Mouse (Mus musculus): ENCODE results near the gene Hils1. TPM values are rescaled to one million over a fixed set of nuclear protein-coding genes. Genes with fewer than 3 reads are reported as not detected.

The Hils1 gene
- polyA plus RNA-seq, 1 experiment: not detected

GRCm38 (mm10) chr11:94991641-94992479 lies 24.5 kb downstream of the Hils1 start:
- Histone ChIP-seq H3K79me2 (ENCODE audit: control insufficient read depth, insufficient read depth) (peaks cover 61% of the 10 kb centered on the region), H3K79me3 (ENCODE audit: low read depth) (peaks cover 41% of the 10 kb centered on the region), H3K36me3 (ENCODE audit: control insufficient read depth, insufficient read depth) (peaks cover 27% of the 10 kb centered on the region), H3K4me3 (ENCODE audit: insufficient read depth, poor library complexity, severe bottlenecking) (peak overlapping the region; percentile 79), H3K27me3 (ENCODE audit: control insufficient read depth, insufficient read depth, insufficient read length) (no peaks in the 10 kb centered on the region), H3ac (ENCODE audit: control insufficient read depth, insufficient read length, low read depth) (peak overlapping the region; percentile 66)
- TF ChIP-seq MYOD1 (IDR thresholded peaks at IDR 0.05; ENCODE audit: control insufficient read depth, insufficient read length, low read depth) (no peak), MAX (IDR thresholded peaks at IDR 0.05) (peak; percentile 10)

- Histone ChIP-seq H3K4me3 (ENCODE audit: insufficient read depth, poor library complexity, severe bottlenecking) (peak overlapping the region; percentile 79), H3K79me3 (ENCODE audit: low read depth) (peaks cover 41% of the 10 kb centered on the region), H3ac (ENCODE audit: control insufficient read depth, insufficient read length, low read depth) (peak overlapping the region; percentile 66), H3K79me2 (ENCODE audit: control insufficient read depth, insufficient read depth) (peaks cover 62% of the 10 kb centered on the region), H3K36me3 (ENCODE audit: control insufficient read depth, insufficient read depth) (peaks cover 31% of the 10 kb centered on the region), H3K27me3 (ENCODE audit: control insufficient read depth, insufficient read depth, insufficient read length) (no peaks in the 10 kb centered on the region)
- no peak for TF ChIP-seq CTCF (IDR thresholded peaks at IDR 0.05; ENCODE audit: control insufficient read depth, insufficient read depth, insufficient read length)
- no peak for TF ChIP-seq MYOG (IDR thresholded peaks at IDR 0.05; ENCODE audit: control insufficient read depth, extremely low read depth, insufficient read length)
- no peak for TF ChIP-seq FOSL1 (IDR thresholded peaks at IDR 0.05; ENCODE audit: insufficient read depth, low read length, poor library complexity, severe bottlenecking)
- TF ChIP-seq CEBPB (IDR thresholded peaks at IDR 0.05; ENCODE audit: low read depth): no peak
- TF ChIP-seq MYOD1 (IDR thresholded peaks at IDR 0.05; ENCODE audit: control insufficient read depth, insufficient read length, low read depth): no peak
- TF ChIP-seq MAX (IDR thresholded peaks at IDR 0.05): no peak
- no peak for TF ChIP-seq USF1 (IDR thresholded peaks at IDR 0.05; ENCODE audit: low read depth)
Measured at GRCm38 (mm10) chr11:94992480-94992753, 25.0 kb downstream of the Hils1 start.

GRCm38 (mm10) chr11:94992754-94993606 lies 25.6 kb downstream of the Hils1 start:
- Histone ChIP-seq H3K79me2 (ENCODE audit: control insufficient read depth, insufficient read depth) (peaks cover 62% of the 10 kb centered on the region), H3K4me3 (ENCODE audit: insufficient read depth, poor library complexity, severe bottlenecking) (peak overlapping the region; percentile 79), H3K36me3 (ENCODE audit: control insufficient read depth, insufficient read depth) (peaks cover 36% of the 10 kb centered on the region), H3ac (ENCODE audit: control insufficient read depth, insufficient read length, low read depth) (peak overlapping the region; percentile 66), H3K27me3 (ENCODE audit: control insufficient read depth, insufficient read depth, insufficient read length) (no peaks in the 10 kb centered on the region), H3K79me3 (ENCODE audit: low read depth) (peaks cover 41% of the 10 kb centered on the region)
- TF ChIP-seq MAX (IDR thresholded peaks at IDR 0.05) (peak; percentile 84), CTCF (IDR thresholded peaks at IDR 0.05; ENCODE audit: control insufficient read depth, insufficient read depth, insufficient read length) (no peak), CEBPB (IDR thresholded peaks at IDR 0.05; ENCODE audit: low read depth) (no peak), MYOD1 (IDR thresholded peaks at IDR 0.05; ENCODE audit: control insufficient read depth, insufficient read length, low read depth) (no peak), MYOG (IDR thresholded peaks at IDR 0.05; ENCODE audit: control insufficient read depth, extremely low read depth, insufficient read length) (no peak), FOSL1 (IDR thresholded peaks at IDR 0.05; ENCODE audit: insufficient read depth, low read length, poor library complexity, severe bottlenecking) (no peak), USF1 (IDR thresholded peaks at IDR 0.05; ENCODE audit: low read depth) (peak; percentile 31)

GRCm38 (mm10) chr11:94994208-94994814 lies 26.9 kb downstream of the Hils1 start:
- peaks cover 62% of the 10 kb centered on the region for H3K79me2 ChIP-seq (ENCODE audit: control insufficient read depth, insufficient read depth)
- no peak overlapping the region for H3ac ChIP-seq (ENCODE audit: control insufficient read depth, insufficient read length, low read depth)
- TF ChIP-seq USF1 (IDR thresholded peaks at IDR 0.05; ENCODE audit: low read depth) (no peak), FOSL1 (IDR thresholded peaks at IDR 0.05; ENCODE audit: insufficient read depth, low read length, poor library complexity, severe bottlenecking) (no peak), CTCF (IDR thresholded peaks at IDR 0.05; ENCODE audit: control insufficient read depth, insufficient read depth, insufficient read length) (no peak), MYOG (IDR thresholded peaks at IDR 0.05; ENCODE audit: control insufficient read depth, extremely low read depth, insufficient read length) (no peak), MAX (IDR thresholded peaks at IDR 0.05) (no peak), MYOD1 (IDR thresholded peaks at IDR 0.05; ENCODE audit: control insufficient read depth, insufficient read length, low read depth) (no peak), CEBPB (IDR thresholded peaks at IDR 0.05; ENCODE audit: low read depth) (no peak)
- H3K36me3 ChIP-seq (ENCODE audit: control insufficient read depth, insufficient read depth): peaks cover 46% of the 10 kb centered on the region
- H3K79me3 ChIP-seq (ENCODE audit: low read depth): peaks cover 41% of the 10 kb centered on the region
- H3K4me3 ChIP-seq (ENCODE audit: insufficient read depth, poor library complexity, severe bottlenecking): no peak overlapping the region
- no peaks in the 10 kb centered on the region for H3K27me3 ChIP-seq (ENCODE audit: control insufficient read depth, insufficient read depth, insufficient read length)

GRCm38 (mm10) chr11:94994947-94995772 lies 27.8 kb downstream of the Hils1 start:
- TF ChIP-seq MAX (IDR thresholded peaks at IDR 0.05) (no peak), CEBPB (IDR thresholded peaks at IDR 0.05; ENCODE audit: low read depth) (no peak), FOSL1 (IDR thresholded peaks at IDR 0.05; ENCODE audit: insufficient read depth, low read length, poor library complexity, severe bottlenecking) (no peak), USF1 (IDR thresholded peaks at IDR 0.05; ENCODE audit: low read depth) (no peak), CTCF (IDR thresholded peaks at IDR 0.05; ENCODE audit: control insufficient read depth, insufficient read depth, insufficient read length) (no peak), MYOG (IDR thresholded peaks at IDR 0.05; ENCODE audit: control insufficient read depth, extremely low read depth, insufficient read length) (no peak)
- H3K4me3 ChIP-seq (ENCODE audit: insufficient read depth, poor library complexity, severe bottlenecking): no peak overlapping the region
- peaks cover 41% of the 10 kb centered on the region for H3K79me3 ChIP-seq (ENCODE audit: low read depth)
- no peak overlapping the region for H3ac ChIP-seq (ENCODE audit: control insufficient read depth, insufficient read length, low read depth)
- no peaks in the 10 kb centered on the region for H3K27me3 ChIP-seq (ENCODE audit: control insufficient read depth, insufficient read depth, insufficient read length)
- H3K36me3 ChIP-seq (ENCODE audit: control insufficient read depth, insufficient read depth): peaks cover 46% of the 10 kb centered on the region
- peaks cover 62% of the 10 kb centered on the region for H3K79me2 ChIP-seq (ENCODE audit: control insufficient read depth, insufficient read depth)
